Mouse (Mus musculus) spleen, embryonic (tissue): ENCODE data around the gene Kbtbd8.

ENCODE experiments used
- CTCF ChIA-PET: fragments of 350-600 bp; sonication (Branson Sonifier 250); formaldehyde crosslinking; loops from one replicate; lab custom pipeline; 2022; lab: Charles Lee

Kbtbd8 gene

GRCm38 (mm10) chr6:95116946-95117345 lies at the start of gene Kbtbd8:
Kbtbd8 (plus strand) TSS chr6:95117240.
- CTCF ChIA-PET, result no interaction called here

- CTCF ChIA-PET, result no interaction called here
Observed at GRCm38 (mm10) chr6:95069753-95070152, 47.3 kb upstream of the Kbtbd8 start.

GRCm38 (mm10) chr6:95085276-95085675 lies 31.8 kb upstream of the Kbtbd8 start:
- CTCF ChIA-PET, result no interaction called here

- CTCF ChIA-PET, result no interaction called here
Observed at GRCm38 (mm10) chr6:95087154-95087846, 29.7 kb upstream of the Kbtbd8 start.

- CTCF ChIA-PET, result no interaction called here
Observed at GRCm38 (mm10) chr6:95088075-95088474, 29.0 kb upstream of the Kbtbd8 start.

GRCm38 (mm10) chr6:95094695-95095094 lies 22.3 kb upstream of the Kbtbd8 start:
- CTCF ChIA-PET, result no interaction called here

GRCm38 (mm10) chr6:95098366-95099109 lies 18.5 kb upstream of the Kbtbd8 start:
- CTCF ChIA-PET, result interaction anchor here (0.9 kb wide), 1 partner anchor 109 kb away, joined by 3 read pairs; no protein-coding TSS in a partner anchor

- CTCF ChIA-PET, result no interaction called here
Observed at GRCm38 (mm10) chr6:95103706-95104105, 13.3 kb upstream of the Kbtbd8 start.

- CTCF ChIA-PET, result no interaction called here
Observed at GRCm38 (mm10) chr6:95108437-95108836, 8.6 kb upstream of the Kbtbd8 start.

GRCm38 (mm10) chr6:95109691-95110450 lies 7.2 kb upstream of the Kbtbd8 start:
- CTCF ChIA-PET, result no interaction called here

- CTCF ChIA-PET, result no interaction called here
Observed at GRCm38 (mm10) chr6:95112015-95112414, 5.0 kb upstream of the Kbtbd8 start.

GRCm38 (mm10) chr6:95116513-95116912 lies 527 bp upstream of the Kbtbd8 start:
- CTCF ChIA-PET, result interaction anchor here (0.9 kb wide), 1 partner anchor 602 kb away, joined by 3 read pairs; no protein-coding TSS in a partner anchor

GRCm38 (mm10) chr6:95117614-95118541 lies 838 bp downstream of the Kbtbd8 start:
- CTCF ChIA-PET, result no interaction called here

GRCm38 (mm10) chr6:95119389-95119788 lies 2.3 kb downstream of the Kbtbd8 start:
- CTCF ChIA-PET, result no interaction called here

- CTCF ChIA-PET, result no interaction called here
Observed at GRCm38 (mm10) chr6:95149931-95150534, 33.0 kb downstream of the Kbtbd8 start.

- CTCF ChIA-PET, result no interaction called here
Observed at GRCm38 (mm10) chr6:95150885-95151284, 33.8 kb downstream of the Kbtbd8 start.

- CTCF ChIA-PET, result no interaction called here
Observed at GRCm38 (mm10) chr6:95151563-95151962, 34.5 kb downstream of the Kbtbd8 start.

GRCm38 (mm10) chr6:95163965-95164364 lies 46.9 kb downstream of the Kbtbd8 start:
- CTCF ChIA-PET, result no interaction called here

- CTCF ChIA-PET, result no interaction called here
Observed at GRCm38 (mm10) chr6:95165630-95166029, 48.6 kb downstream of the Kbtbd8 start.

GRCm38 (mm10) chr6:95167668-95168227 lies 50.7 kb downstream of the Kbtbd8 start:
- CTCF ChIA-PET, result no interaction called here
